Comparison of ENCODE assay signal across 9 mouse cellular contexts in genomic region chr4:119338422-119338821, GRCm38 (mm10). TPM values are rescaled to one million over a fixed set of nuclear protein-coding genes. Genes with fewer than 3 reads are reported as not detected.
DNase-seq lines count a peak whose midpoint lies in the region; ATAC-seq and TF ChIP-seq lines count a peak whose summit lies in the region.
"Had no signal": no experiment of that assay in that cellular context is flagged by ENCODE, and none has a peak within 500 bp of the region (broad histone marks: within the 10 kb centered on the region; RNA-seq: fewer than 3 reads in every experiment).

No protein-coding gene starts in this region.

- TF ChIP-seq CTCF in kidney, postnatal 0 days (IDR thresholded peaks at IDR 0.05; ENCODE audit: low read depth) = no peak
- TF ChIP-seq CTCF in hindbrain, postnatal 0 days (IDR thresholded peaks at IDR 0.05; ENCODE audit: low read depth) = no peak

- no peaks in the 10 kb centered on the region for H3K9me3 ChIP-seq in kidney, postnatal 0 days (replicated peaks; ENCODE audit: low read length)
- H3K9me3 ChIP-seq in hindbrain, postnatal 0 days (ENCODE audit: low read length) = no peaks in the 10 kb centered on the region
- H3K9me3 ChIP-seq in stomach, embryonic 16.5 days (replicated peaks; ENCODE audit: control insufficient read depth, low read length) = no peaks in the 10 kb centered on the region
- H3K9me3 ChIP-seq: liver, embryonic 15.5 days had no signal

- no peaks in the 10 kb centered on the region for H3K4me1 ChIP-seq in kidney, postnatal 0 days (replicated peaks; ENCODE audit: insufficient read depth, low read length)
- H3K4me1 ChIP-seq in hindbrain, postnatal 0 days (ENCODE audit: insufficient read depth, low read length) = no peaks in the 10 kb centered on the region
- H3K4me1 ChIP-seq in stomach, embryonic 16.5 days (ENCODE audit: control insufficient read depth, insufficient read depth, low read length) = no peaks in the 10 kb centered on the region

- no peak overlapping the region for H3K9ac ChIP-seq in kidney, postnatal 0 days (ENCODE audit: low read depth, low read length)
- peak overlapping the region; percentile 28; the same call in 1 of the 2 replicates for H3K9ac ChIP-seq in hindbrain, postnatal 0 days (replicated peaks; ENCODE audit: low read length)
- peak overlapping the region; percentile 49; the same call in 1 of the 2 replicates for H3K9ac ChIP-seq in stomach, embryonic 16.5 days (ENCODE audit: low read length)
- H3K9ac ChIP-seq: liver, embryonic 15.5 days had no signal

- DNase-seq in kidney, postnatal 0 days (ENCODE audit: low spot score) = no peak
- no peak for DNase-seq in kidney, adult 8-10 months
- peak; percentile 20 for DNase-seq in right cerebral cortex, postnatal 14 days
- no peak for DNase-seq in right cerebral cortex, postnatal 25 days
- peak; percentile 68 for DNase-seq in hindbrain, postnatal 0 days (ENCODE audit: low spot score)
- DNase-seq in thymus, adult 18-20 months = no peak
- no peak for DNase-seq in lung, postnatal 10 days

- H3K4me2 ChIP-seq in kidney, postnatal 0 days (ENCODE audit: low read length) = no peak overlapping the region
- peak overlapping the region; percentile 42 for H3K4me2 ChIP-seq in hindbrain, postnatal 0 days (ENCODE audit: low read depth, low read length)
- H3K4me2 ChIP-seq in stomach, embryonic 16.5 days (ENCODE audit: low read depth, low read length) = peak overlapping the region; percentile 25; the same call in 1 of the 2 replicates
- H3K4me2 ChIP-seq: liver, embryonic 15.5 days had no signal

- 0 out of 2 replicates have a peak, but pooled peaks have one; percentile 13 for ATAC-seq in kidney, postnatal 0 days (replicated peaks; ENCODE audit: low FRiP score, low read depth)
- ATAC-seq in hindbrain, postnatal 0 days = peak; percentile 89
- no peak for ATAC-seq in stomach, embryonic 16.5 days (ENCODE audit: insufficient read depth, low FRiP score)

- H3K27me3 ChIP-seq in kidney, postnatal 0 days (ENCODE audit: insufficient read depth, low read length) = no peaks in the 10 kb centered on the region
- no peaks in the 10 kb centered on the region for H3K27me3 ChIP-seq in hindbrain, postnatal 0 days (ENCODE audit: insufficient read depth, low read length)
- no peaks in the 10 kb centered on the region for H3K27me3 ChIP-seq in stomach, embryonic 16.5 days (ENCODE audit: control insufficient read depth, insufficient read depth, low read length)
- H3K27me3 ChIP-seq: liver, embryonic 15.5 days had no signal

- 0 out of 2 replicates have a peak overlapping the region, but pooled peaks have one; percentile 13 for H3K27ac ChIP-seq in kidney, postnatal 0 days
- H3K27ac ChIP-seq in hindbrain, postnatal 0 days = peak overlapping the region; percentile 86
- H3K27ac ChIP-seq in stomach, embryonic 16.5 days (ENCODE audit: low read length) = no peak overlapping the region
- H3K27ac ChIP-seq: liver, embryonic 15.5 days had no signal

- 70% methylated on average over 4 of the region's 4 CpGs for WGBS in kidney, postnatal 0 days
- WGBS in hindbrain, postnatal 0 days = 9% methylated on average over 4 of the region's 4 CpGs
- WGBS in stomach, embryonic 16.5 days = 71% methylated on average over 4 of the region's 4 CpGs

- no peak overlapping the region for H3K4me3 ChIP-seq in kidney, postnatal 0 days (replicated peaks; ENCODE audit: low read depth, low read length)
- H3K4me3 ChIP-seq in hindbrain, postnatal 0 days (ENCODE audit: low read length) = no peak overlapping the region
- no peak overlapping the region for H3K4me3 ChIP-seq in stomach, embryonic 16.5 days (replicated peaks; ENCODE audit: low read length)
- H3K4me3 ChIP-seq: liver, embryonic 15.5 days had no signal

- no peaks in the 10 kb centered on the region for H3K36me3 ChIP-seq in kidney, postnatal 0 days (ENCODE audit: insufficient read depth, low read length)
- H3K36me3 ChIP-seq in hindbrain, postnatal 0 days (ENCODE audit: insufficient read depth, low read length) = no peaks in the 10 kb centered on the region
- no peaks in the 10 kb centered on the region for H3K36me3 ChIP-seq in stomach, embryonic 16.5 days (ENCODE audit: control insufficient read depth, insufficient read depth, low read length)
- H3K36me3 ChIP-seq: liver, embryonic 15.5 days had no signal

RNA-seq across cellular contexts. Expression of gene Ppih, which starts 18.1 kb away (rescaled TPM):
- 74.6 and 75.7 TPM in 2 replicates for polyA plus RNA-seq in kidney, postnatal 0 days (2015; fragmentation: Nextera tagmentation; extraction: Ambion mirVana)
- 27.4 and 29.9 TPM in 2 replicates for total RNA-seq in hindbrain, postnatal 0 days (2014; rRNA removed)
- polyA plus RNA-seq in hindbrain, postnatal 0 days (2015; fragmentation: Nextera tagmentation; extraction: Ambion mirVana) = 50.4 and 55.3 TPM in 2 replicates
- polyA plus RNA-seq in stomach, embryonic 16.5 days (2015; fragmentation: Nextera tagmentation; extraction: Ambion mirVana) = 62.8 and 70.6 TPM in 2 replicates

RNA-seq across cellular contexts. Expression of gene Ybx1, which starts 44.0 kb away (rescaled TPM):
- polyA plus RNA-seq in kidney, postnatal 0 days (2015; fragmentation: Nextera tagmentation; extraction: Ambion mirVana) = 606 and 676 TPM in 2 replicates
- 376 and 481 TPM in 2 replicates for total RNA-seq in hindbrain, postnatal 0 days (2014; rRNA removed)
- 922 and 930 TPM in 2 replicates for polyA plus RNA-seq in hindbrain, postnatal 0 days (2015; fragmentation: Nextera tagmentation; extraction: Ambion mirVana)
- 279 and 346 TPM in 2 replicates for polyA plus RNA-seq in stomach, embryonic 16.5 days (2015; fragmentation: Nextera tagmentation; extraction: Ambion mirVana)

Comparison
In these comparisons a context has a peak if more than half of its experiments do, and no peak if none do; other contexts are left out.
1. DNase-seq: peak in right cerebral cortex, postnatal 14 days (single experiment) and hindbrain, postnatal 0 days (single experiment); none in kidney, postnatal 0 days (single experiment), kidney, adult 8-10 months (0 of 2), right cerebral cortex, postnatal 25 days (single experiment), thymus, adult 18-20 months (0 of 2) and lung, postnatal 10 days (single experiment).